Mouse (Mus musculus) forebrain, embryonic 16.5 days (tissue): ENCODE results near the gene Cd34. TPM values are rescaled to one million over a fixed set of nuclear protein-coding genes. Genes with fewer than 3 reads are reported as not detected.

Experiments
- ATAC-seq: fragments of 200-750 bp; cut with Nextera tagmentation; 2 replicates; pipeline ENCODE4 v1.8.0; 2017; ENCODE audit warnings: mild to moderate bottlenecking, moderate library complexity
- H3K27ac ChIP-seq: fragments of 300-500 bp; sonication (generic); 2 replicates; pipeline ENCODE4 v1.5.1; 2014; ENCODE audit warnings: low read length, control low read depth
- H3K27me3 ChIP-seq: fragments of 300-500 bp; sonication (generic); replicated peaks from 2 replicates; pipeline ENCODE4 v1.6.1; 2014; ENCODE audit warnings: low read length; ENCODE audit not compliant: control insufficient read depth, insufficient read depth
- H3K36me3 ChIP-seq: fragments of 300-500 bp; sonication (generic); 2 replicates; pipeline ENCODE4 v1.6.1; 2014; ENCODE audit not compliant: control insufficient read depth, insufficient read depth
- H3K4me1 ChIP-seq: fragments of 300-500 bp; sonication (generic); replicated peaks from 2 replicates; pipeline ENCODE4 v1.6.1; 2014; ENCODE audit warnings: low read length; ENCODE audit not compliant: control insufficient read depth, insufficient read depth
- H3K4me2 ChIP-seq: fragments of 300-500 bp; sonication (generic); 2 replicates; pipeline ENCODE4 v1.6.1; 2014; ENCODE audit warnings: mild to moderate bottlenecking, low read length, control low read depth
- H3K4me3 ChIP-seq: fragments of 300-500 bp; sonication (generic); replicated peaks from 2 replicates; pipeline ENCODE4 v1.5.1; 2014; ENCODE audit warnings: mild to moderate bottlenecking, low read length, control low read depth
- H3K9ac ChIP-seq: fragments of 300-500 bp; sonication (generic); replicated peaks from 2 replicates; pipeline ENCODE4 v1.6.1; 2014; ENCODE audit warnings: low read depth, low read length, control low read depth
- H3K9me3 ChIP-seq: fragments of 300-500 bp; sonication (generic); 2 replicates; pipeline ENCODE4 v1.6.1; 2016; ENCODE audit warnings: low read length; ENCODE audit not compliant: control insufficient read depth
- WGBS: fragments of 180-500 bp; shearing (Covaris S2); extraction: QIAGEN DNeasy Blood & Tissue Kit; methylation state at CpG from one replicate; pipeline ENCODE4 v1.1.7; 2014; 5-methylcytosine and 5-hydroxymethylcytosine counted together
- polyA plus RNA-seq: library from polyadenylated mRNA; unstranded; fragments of >200 nt; fragmentation: Nextera tagmentation; extraction: Ambion mirVana; gene quantifications from 2 replicates; pipeline ENCODE4 v1.2.1, GENCODE M21; 2015

Gene Cd34
- polyA plus RNA-seq, 1 experiment from 2014 or later = 25.7 TPM

GRCm38 (mm10) chr1:194929972-194930355 lies 8.7 kb upstream of the Cd34 start:
- Histone ChIP-seq H3K27ac (no peak overlapping the region), H3K9me3 (no peaks in the 10 kb centered on the region), H3K4me2 (no peak overlapping the region), H3K9ac (no peak overlapping the region), H3K27me3 (no peaks in the 10 kb centered on the region), H3K4me3 (no peak overlapping the region), H3K36me3 (no peaks in the 10 kb centered on the region), H3K4me1 (peaks cover 6% of the 10 kb centered on the region; the same call in 1 of the 2 replicates)
- peak; percentile 86 for ATAC-seq
- WGBS = 56% methylated on average over 1 of the region's 1 CpGs

GRCm38 (mm10) chr1:194930706-194931105 lies 7.9 kb upstream of the Cd34 start:
- H3K36me3 ChIP-seq = no peaks in the 10 kb centered on the region
- no peak overlapping the region for H3K4me2 ChIP-seq
- H3K4me3 ChIP-seq = no peak overlapping the region
- no peak for ATAC-seq
- H3K4me1 ChIP-seq = peaks cover 6% of the 10 kb centered on the region; the same call in 1 of the 2 replicates
- no peak overlapping the region for H3K9ac ChIP-seq
- no peaks in the 10 kb centered on the region for H3K9me3 ChIP-seq
- H3K27ac ChIP-seq = no peak overlapping the region
- no peaks in the 10 kb centered on the region for H3K27me3 ChIP-seq

- Histone ChIP-seq H3K4me2 (no peak overlapping the region), H3K27me3 (peaks cover 8% of the 10 kb centered on the region; the same call in 1 of the 2 replicates), H3K9me3 (no peaks in the 10 kb centered on the region), H3K4me1 (peaks cover 10% of the 10 kb centered on the region), H3K4me3 (no peak overlapping the region), H3K36me3 (no peaks in the 10 kb centered on the region), H3K27ac (no peak overlapping the region), H3K9ac (no peak overlapping the region)
- WGBS = 31% methylated on average over 1 of the region's 1 CpGs
- ATAC-seq = no peak
Observed at GRCm38 (mm10) chr1:194935351-194935750, 3.3 kb upstream of the Cd34 start.

GRCm38 (mm10) chr1:194941528-194941927 lies 2.9 kb downstream of the Cd34 start:
- no peak overlapping the region for H3K27ac ChIP-seq
- H3K9me3 ChIP-seq = no peaks in the 10 kb centered on the region
- H3K4me2 ChIP-seq = no peak overlapping the region
- ATAC-seq = no peak
- H3K27me3 ChIP-seq = peaks cover 8% of the 10 kb centered on the region; the same call in 1 of the 2 replicates
- no peak overlapping the region for H3K9ac ChIP-seq
- H3K4me1 ChIP-seq = peaks cover 8% of the 10 kb centered on the region
- H3K4me3 ChIP-seq = no peak overlapping the region
- H3K36me3 ChIP-seq = no peaks in the 10 kb centered on the region

GRCm38 (mm10) chr1:194942912-194943311 lies 4.3 kb downstream of the Cd34 start:
- H3K4me1 ChIP-seq = peaks cover 8% of the 10 kb centered on the region
- H3K4me2 ChIP-seq = no peak overlapping the region
- H3K9me3 ChIP-seq = no peaks in the 10 kb centered on the region
- peaks cover 8% of the 10 kb centered on the region; the same call in 1 of the 2 replicates for H3K27me3 ChIP-seq
- H3K27ac ChIP-seq = no peak overlapping the region
- no peaks in the 10 kb centered on the region for H3K36me3 ChIP-seq
- ATAC-seq = no peak
- no peak overlapping the region for H3K9ac ChIP-seq
- no peak overlapping the region for H3K4me3 ChIP-seq

GRCm38 (mm10) chr1:194943485-194943884 lies 4.9 kb downstream of the Cd34 start:
- no peak for ATAC-seq
- 85% methylated on average over 5 of the region's 5 CpGs for WGBS
- no peaks in the 10 kb centered on the region for H3K36me3 ChIP-seq

GRCm38 (mm10) chr1:194945382-194945781 lies 6.8 kb downstream of the Cd34 start:
- Histone ChIP-seq H3K4me3 (no peak overlapping the region), H3K27me3 (no peaks in the 10 kb centered on the region), H3K9me3 (no peaks in the 10 kb centered on the region), H3K36me3 (no peaks in the 10 kb centered on the region), H3K27ac (no peak overlapping the region), H3K4me2 (no peak overlapping the region), H3K4me1 (no peaks in the 10 kb centered on the region), H3K9ac (no peak overlapping the region)
- 58% methylated on average over 2 of the region's 2 CpGs for WGBS
- no peak for ATAC-seq

More at GRCm38 (mm10) chr1:194943485-194943884, 4.9 kb downstream of the Cd34 start:
- Histone ChIP-seq H3K4me3 (no peak overlapping the region), H3K9ac (no peak overlapping the region), H3K27ac (no peak overlapping the region), H3K27me3 (peaks cover 8% of the 10 kb centered on the region; the same call in 1 of the 2 replicates), H3K4me1 (peaks cover 7% of the 10 kb centered on the region), H3K4me2 (no peak overlapping the region), H3K9me3 (no peaks in the 10 kb centered on the region)

GRCm38 (mm10) chr1:194946467-194946866 lies 7.8 kb downstream of the Cd34 start:
- Histone ChIP-seq H3K4me2 (no peak overlapping the region), H3K9me3 (no peaks in the 10 kb centered on the region), H3K9ac (no peak overlapping the region), H3K27ac (no peak overlapping the region), H3K27me3 (no peaks in the 10 kb centered on the region), H3K36me3 (no peaks in the 10 kb centered on the region), H3K4me1 (no peaks in the 10 kb centered on the region), H3K4me3 (no peak overlapping the region)
- no peak for ATAC-seq
- WGBS = 100% methylated on average over 1 of the region's 1 CpGs

GRCm38 (mm10) chr1:194950913-194951312 lies 12.3 kb downstream of the Cd34 start:
- Histone ChIP-seq H3K9ac (no peak overlapping the region), H3K27me3 (no peaks in the 10 kb centered on the region), H3K4me1 (no peaks in the 10 kb centered on the region), H3K4me3 (no peak overlapping the region), H3K4me2 (no peak overlapping the region), H3K36me3 (no peaks in the 10 kb centered on the region), H3K27ac (no peak overlapping the region), H3K9me3 (no peaks in the 10 kb centered on the region)
- WGBS = 63% methylated on average over 2 of the region's 2 CpGs
- ATAC-seq = no peak

GRCm38 (mm10) chr1:194952891-194953290 lies 14.3 kb downstream of the Cd34 start:
- WGBS = 87% methylated on average over 1 of the region's 1 CpGs
- Histone ChIP-seq H3K27ac (no peak overlapping the region), H3K27me3 (no peaks in the 10 kb centered on the region), H3K4me1 (no peaks in the 10 kb centered on the region), H3K9ac (no peak overlapping the region), H3K36me3 (no peaks in the 10 kb centered on the region), H3K9me3 (no peaks in the 10 kb centered on the region), H3K4me2 (no peak overlapping the region), H3K4me3 (no peak overlapping the region)
- no peak for ATAC-seq
